Mouse (Mus musculus) bone marrow macrophage, adult 2 months (primary cell): Measurements from ENCODE around the gene Olig3. TPM values are rescaled to one million over a fixed set of nuclear protein-coding genes. Genes with fewer than 3 reads are reported as not detected.

Experiments used
- H3K27ac ChIP-seq: 2 replicates; pipeline ENCODE4 v1.5.1; 2012; ENCODE audit warnings: low read depth, low read length; ENCODE audit not compliant: insufficient read depth
- H3K4me1 ChIP-seq: 2 replicates; pipeline ENCODE4 v1.6.1; 2012; ENCODE audit warnings: low read length; ENCODE audit not compliant: control insufficient read depth, insufficient read depth
- H3K4me3 ChIP-seq: 2 replicates; pipeline ENCODE4 v1.5.1; 2012; ENCODE audit warnings: mild to moderate bottlenecking, low read length, moderate library complexity; ENCODE audit not compliant: insufficient read depth
- CTCF ChIP-seq: IDR thresholded peaks from 2 replicates; pipeline ENCODE4 v1.5.1; 2012; ENCODE audit warnings: low read depth, mild to moderate bottlenecking, low read length, moderate library complexity
- POLR2A ChIP-seq: IDR thresholded peaks from 2 replicates; pipeline ENCODE4 v1.6.1; 2012; ENCODE audit warnings: mild to moderate bottlenecking, low read depth, low read length, borderline replicate concordance
- polyA plus RNA-seq: library from polyadenylated mRNA; stranded (reverse); fragments of >200 nt; gene quantifications from 2 replicates; pipeline ENCODE4 v1.2.4, GENCODE M21; 2012; ENCODE audit not compliant: missing spikeins, insufficient read depth, insufficient read length

Olig3 gene
- polyA plus RNA-seq, 1 experiment = not detected

- Histone ChIP-seq H3K4me1 (no peaks in the 10 kb centered on the region), H3K27ac (no peak overlapping the region), H3K4me3 (no peak overlapping the region)
- TF ChIP-seq CTCF (no peak), POLR2A (no peak)
These were observed 7.0 kb upstream of the Olig3 start for GRCm38 (mm10) chr10:19349326-19349725.

DNA sequence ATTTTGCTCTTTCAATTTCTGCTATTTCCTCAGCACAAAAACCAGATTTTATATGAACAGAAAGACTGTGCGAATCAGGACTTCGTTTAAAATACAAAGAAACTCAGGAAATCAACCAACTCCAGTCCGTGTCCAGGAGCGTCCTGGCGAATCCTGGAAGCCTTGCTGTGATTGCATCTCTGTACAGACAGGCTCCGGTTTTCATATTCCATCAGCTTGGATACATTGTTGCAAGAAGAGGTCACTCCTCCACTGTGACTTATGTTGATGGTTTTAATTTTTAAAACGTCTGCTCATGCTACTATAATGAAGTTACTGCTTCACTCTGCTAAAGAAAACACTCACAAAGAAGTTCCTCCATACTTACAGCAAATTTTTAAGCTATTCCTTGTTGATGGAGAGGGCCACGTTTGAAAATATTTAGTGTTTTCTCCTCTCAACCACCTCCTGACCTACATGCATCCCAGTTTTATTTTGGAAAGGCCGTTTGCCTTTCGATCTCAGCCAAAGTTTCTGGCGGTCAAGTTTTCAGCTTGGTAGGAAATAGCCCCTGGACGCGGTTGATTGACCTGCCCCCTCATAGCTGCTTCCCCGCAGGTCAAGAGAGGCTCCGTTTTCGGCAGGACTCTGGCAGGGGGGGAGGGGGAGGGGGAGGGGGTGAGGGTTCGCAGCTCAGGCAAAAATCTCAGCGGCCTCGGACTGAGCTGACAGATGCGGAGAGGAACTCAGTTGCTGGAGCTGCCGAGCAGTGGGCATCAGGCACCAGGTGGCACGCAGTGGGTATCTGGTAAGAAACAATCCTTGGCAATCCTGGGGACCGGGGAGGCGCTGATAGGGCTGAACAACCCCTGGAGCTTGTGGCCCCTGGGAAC lies 4.1 kb upstream of the Olig3 start:
- no peak overlapping the region for H3K27ac ChIP-seq
- H3K4me3 ChIP-seq = no peak overlapping the region
- TF ChIP-seq POLR2A (no peak), CTCF (no peak)
- no peaks in the 10 kb centered on the region for H3K4me1 ChIP-seq

DNA sequence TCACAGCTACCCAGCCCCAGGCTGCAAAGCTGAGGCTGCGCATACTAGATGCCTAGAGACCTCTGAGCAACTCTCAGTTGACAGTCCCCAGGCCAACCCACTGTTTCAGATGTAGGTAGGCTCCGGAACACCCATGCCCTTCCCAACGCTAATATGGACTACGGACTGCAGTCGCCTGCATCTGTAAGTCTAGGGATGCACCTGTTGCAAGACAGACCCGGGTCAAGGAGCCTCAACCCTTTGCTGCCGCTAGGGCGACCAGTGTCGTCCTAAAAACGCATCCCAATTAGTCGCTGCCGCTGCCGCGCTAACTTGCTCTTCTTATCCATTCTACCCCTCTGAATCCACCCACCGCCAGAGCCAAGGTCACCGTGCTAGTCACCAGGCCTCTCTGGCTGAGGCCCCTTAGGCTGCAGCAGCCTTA lies 3.4 kb upstream of the Olig3 start:
- Histone ChIP-seq H3K4me3 (no peak overlapping the region), H3K4me1 (no peaks in the 10 kb centered on the region), H3K27ac (no peak overlapping the region)
- TF ChIP-seq POLR2A (no peak), CTCF (no peak)

GRCm38 (mm10) chr10:19353631-19354030 lies 2.7 kb upstream of the Olig3 start:
- Histone ChIP-seq H3K27ac (no peak overlapping the region), H3K4me1 (no peaks in the 10 kb centered on the region), H3K4me3 (no peak overlapping the region)
- TF ChIP-seq POLR2A = no peak
- TF ChIP-seq CTCF = no peak

DNA sequence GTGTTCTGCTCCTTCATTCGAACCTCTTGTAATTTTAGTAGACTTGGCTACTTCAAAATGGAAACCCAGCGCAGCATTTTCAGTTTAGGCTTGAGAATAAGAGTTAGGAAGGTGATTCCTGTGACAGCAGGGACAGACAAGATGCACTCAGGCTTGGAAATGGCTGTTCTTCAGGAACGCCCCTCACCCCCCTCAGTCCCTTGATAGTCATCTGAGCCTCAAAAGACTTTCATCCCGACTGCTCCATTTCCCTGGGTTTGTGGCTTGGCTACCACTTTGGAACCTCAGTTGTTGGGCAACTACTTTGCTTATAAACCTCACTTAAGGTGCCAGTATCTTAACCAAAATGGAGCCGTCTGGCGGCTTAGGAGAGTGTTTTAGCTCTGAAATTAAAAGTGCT lies 2.2 kb upstream of the Olig3 start:
- no peak overlapping the region for H3K27ac ChIP-seq
- H3K4me1 ChIP-seq = no peaks in the 10 kb centered on the region
- TF ChIP-seq POLR2A = no peak
- TF ChIP-seq CTCF = no peak
- H3K4me3 ChIP-seq = no peak overlapping the region

- Histone ChIP-seq H3K4me3 (no peak overlapping the region), H3K4me1 (no peaks in the 10 kb centered on the region), H3K27ac (no peak overlapping the region)
- TF ChIP-seq CTCF (no peak), POLR2A (no peak)
These were observed 1.3 kb upstream of the Olig3 start for GRCm38 (mm10) chr10:19355076-19355475.

GRCm38 (mm10) chr10:19356720-19357641 lies 648 bp downstream of the Olig3 start:
- no peak overlapping the region for H3K4me3 ChIP-seq
- no peak overlapping the region for H3K27ac ChIP-seq
- H3K4me1 ChIP-seq = no peaks in the 10 kb centered on the region
- TF ChIP-seq POLR2A (no peak), CTCF (no peak)

DNA sequence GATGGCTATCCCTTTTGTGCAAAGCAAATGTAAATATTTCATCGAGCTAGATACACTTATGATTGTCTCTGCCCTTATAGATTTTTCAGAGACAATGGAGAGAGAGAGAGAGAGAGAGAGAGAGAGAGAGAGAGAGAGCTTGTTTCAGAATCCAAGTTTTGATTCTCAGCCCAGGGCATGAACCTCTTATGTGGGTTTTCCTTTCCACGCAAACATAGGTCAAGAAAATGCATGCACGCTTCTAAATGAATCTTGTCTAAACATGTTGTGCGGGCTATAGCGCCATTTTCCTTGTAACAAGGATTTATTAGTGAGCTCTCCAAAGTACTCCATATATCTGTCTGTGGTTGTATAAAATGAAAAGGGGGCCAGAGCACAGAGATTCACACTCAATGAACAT lies 1.5 kb downstream of the Olig3 start:
- no peak overlapping the region for H3K4me3 ChIP-seq
- no peaks in the 10 kb centered on the region for H3K4me1 ChIP-seq
- TF ChIP-seq POLR2A (no peak), CTCF (no peak)
- H3K27ac ChIP-seq = no peak overlapping the region

- Histone ChIP-seq H3K27ac (no peak overlapping the region), H3K4me3 (no peak overlapping the region), H3K4me1 (no peaks in the 10 kb centered on the region)
- no peak for TF ChIP-seq CTCF
- TF ChIP-seq POLR2A = no peak
These were observed 4.3 kb downstream of the Olig3 start for GRCm38 (mm10) chr10:19360446-19361300.
